Mouse (Mus musculus) heart, adult 2 months (tissue): ENCODE data around the gene Tmem107.

ENCODE experiments used
- CTCF ChIP-seq: fragments of 200-600 bp; IDR thresholded peaks from 2 replicates; pipeline ENCODE4 v1.8.1; 2022; ENCODE audit warnings: antibody characterized with exemption, mild to moderate bottlenecking, moderate library complexity
- EP300 ChIP-seq: fragments of 200-500 bp; IDR thresholded peaks from 2 replicates; pipeline ENCODE4 v1.6.1; 2011; ENCODE audit warnings: low read depth, low read length, control low read depth; ENCODE audit not compliant: insufficient read depth

DNA sequence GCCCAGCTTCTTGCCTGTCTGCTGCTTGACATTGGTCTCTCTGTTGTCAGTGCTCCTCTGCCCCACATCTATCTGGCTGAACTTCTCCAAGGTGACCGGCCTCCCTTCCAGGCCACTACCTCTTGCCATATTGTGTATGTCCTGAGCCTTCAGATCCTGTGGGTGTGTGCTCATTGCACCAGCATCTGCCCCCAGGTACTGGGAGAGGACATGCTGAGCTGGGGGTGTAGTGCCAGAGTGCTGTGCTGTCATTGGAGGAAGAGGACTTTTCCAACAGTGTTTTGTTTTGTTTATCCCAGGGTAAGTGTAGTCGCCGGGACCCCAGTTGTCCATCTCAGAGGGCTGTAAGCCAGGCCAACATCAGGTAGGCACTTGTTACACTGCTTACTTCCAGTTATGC lies 36.0 kb upstream of the Tmem107 start:
- TF ChIP-seq CTCF, result no peak
- TF ChIP-seq EP300, result no peak
